Mouse (Mus musculus) liver, embryonic 16.5 days (tissue): ENCODE data around the gene Fgf18. TPM values are rescaled to one million over a fixed set of nuclear protein-coding genes. Genes with fewer than 3 reads are reported as not detected.

Experiments
- ATAC-seq: fragments of 200-750 bp; cut with Nextera tagmentation; 2 replicates; pipeline ENCODE4 v1.8.0; 2017; ENCODE audit warnings: low read depth, mild to moderate bottlenecking, moderate number of reproducible peaks, moderate library complexity
- H3K27ac ChIP-seq: fragments of 300-500 bp; sonication (generic); 2 replicates; pipeline ENCODE4 v1.5.1; 2014; ENCODE audit warnings: mild to moderate bottlenecking, low read length
- H3K27me3 ChIP-seq: fragments of 300-500 bp; sonication (generic); 2 replicates; pipeline ENCODE4 v1.6.1; 2014; ENCODE audit warnings: low read depth, low read length, mixed read lengths; ENCODE audit not compliant: control insufficient read depth, insufficient read depth
- H3K36me3 ChIP-seq: fragments of 300-500 bp; sonication (generic); 2 replicates; pipeline ENCODE4 v1.6.1; 2014; ENCODE audit warnings: mild to moderate bottlenecking; ENCODE audit not compliant: control insufficient read depth, insufficient read depth
- H3K4me1 ChIP-seq: fragments of 300-500 bp; sonication (generic); 2 replicates; pipeline ENCODE4 v1.6.1; 2014; ENCODE audit warnings: low read depth, low read length, mixed read lengths; ENCODE audit not compliant: control insufficient read depth
- H3K4me2 ChIP-seq: fragments of 300-500 bp; sonication (generic); 2 replicates; pipeline ENCODE4 v1.6.1; 2014; ENCODE audit warnings: low read depth, low read length, mixed read lengths
- H3K4me3 ChIP-seq: fragments of 300-500 bp; sonication (generic); 2 replicates; pipeline ENCODE4 v1.5.1; 2014; ENCODE audit warnings: low read depth, mild to moderate bottlenecking, low read length
- H3K9ac ChIP-seq: fragments of 300-500 bp; sonication (generic); 2 replicates; pipeline ENCODE4 v1.6.1; 2014; ENCODE audit warnings: low read depth, low read length
- H3K9me3 ChIP-seq: fragments of 300-500 bp; sonication (generic); replicated peaks from 2 replicates; pipeline ENCODE4 v1.6.1; 2016; ENCODE audit warnings: low read length; ENCODE audit not compliant: control insufficient read depth
- WGBS: fragments of 180-500 bp; shearing (Covaris S2); extraction: QIAGEN DNeasy Blood & Tissue Kit; methylation state at CpG from one replicate; pipeline ENCODE4 v1.1.7; 2014; ENCODE audit not compliant: insufficient replicate concordance; 5-methylcytosine and 5-hydroxymethylcytosine counted together
- polyA plus RNA-seq: library from polyadenylated mRNA; unstranded; fragments of >200 nt; fragmentation: Nextera tagmentation; extraction: Ambion mirVana; gene quantifications from 2 replicates; pipeline ENCODE4 v1.2.1, GENCODE M21; 2015

Fgf18 gene
- polyA plus RNA-seq, 1 experiment from 2014 or later = 0.15 TPM

DNA sequence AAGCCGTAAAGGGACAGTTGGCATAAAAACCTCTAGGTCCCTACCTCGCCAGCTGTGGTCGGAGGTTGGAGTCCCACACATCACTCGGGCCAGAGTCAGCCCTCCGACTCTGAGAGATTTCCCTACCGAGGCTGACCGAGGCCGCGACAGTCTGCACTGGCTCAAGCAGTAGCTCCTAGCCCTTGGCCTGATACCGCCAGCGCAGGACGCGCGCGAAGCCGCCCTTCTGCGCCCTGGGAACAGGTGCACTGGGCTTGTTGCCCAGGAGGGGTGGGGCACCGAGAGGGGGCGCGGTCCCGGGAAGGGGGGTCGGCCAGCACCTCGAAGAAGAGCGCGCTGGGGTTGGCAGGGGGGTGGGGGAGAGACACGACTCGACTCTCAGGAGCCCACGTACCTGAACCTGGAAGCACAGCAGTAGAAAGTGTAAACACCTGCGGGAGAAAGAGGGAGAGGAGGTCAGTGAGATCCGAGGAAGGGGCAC, 509 bp downstream of the Fgf18 start:
- peaks cover 12% of the 10 kb centered on the region for H3K4me1 ChIP-seq
- ATAC-seq = no peak
- peaks cover 64% of the 10 kb centered on the region for H3K27me3 ChIP-seq
- no peaks in the 10 kb centered on the region for H3K9me3 ChIP-seq
- peak overlapping the region; percentile 40 for H3K4me3 ChIP-seq
- peak overlapping the region; percentile 61 for H3K4me2 ChIP-seq
- peaks cover 16% of the 10 kb centered on the region for H3K36me3 ChIP-seq
- WGBS = 4% methylated on average over 30 of the region's 30 CpGs
- H3K27ac ChIP-seq = no peak overlapping the region
- H3K9ac ChIP-seq = no peak overlapping the region

GRCm38 (mm10) chr11:33146143-33146497, 1.1 kb downstream of the Fgf18 start:
- WGBS = 15% methylated on average over 9 of the region's 9 CpGs
- Histone ChIP-seq H3K27ac (no peak overlapping the region), H3K9me3 (no peaks in the 10 kb centered on the region), H3K4me3 (no peak overlapping the region), H3K9ac (no peak overlapping the region), H3K36me3 (peaks cover 10% of the 10 kb centered on the region), H3K27me3 (peaks cover 64% of the 10 kb centered on the region), H3K4me1 (peaks cover 12% of the 10 kb centered on the region), H3K4me2 (no peak overlapping the region)
- no peak for ATAC-seq

DNA sequence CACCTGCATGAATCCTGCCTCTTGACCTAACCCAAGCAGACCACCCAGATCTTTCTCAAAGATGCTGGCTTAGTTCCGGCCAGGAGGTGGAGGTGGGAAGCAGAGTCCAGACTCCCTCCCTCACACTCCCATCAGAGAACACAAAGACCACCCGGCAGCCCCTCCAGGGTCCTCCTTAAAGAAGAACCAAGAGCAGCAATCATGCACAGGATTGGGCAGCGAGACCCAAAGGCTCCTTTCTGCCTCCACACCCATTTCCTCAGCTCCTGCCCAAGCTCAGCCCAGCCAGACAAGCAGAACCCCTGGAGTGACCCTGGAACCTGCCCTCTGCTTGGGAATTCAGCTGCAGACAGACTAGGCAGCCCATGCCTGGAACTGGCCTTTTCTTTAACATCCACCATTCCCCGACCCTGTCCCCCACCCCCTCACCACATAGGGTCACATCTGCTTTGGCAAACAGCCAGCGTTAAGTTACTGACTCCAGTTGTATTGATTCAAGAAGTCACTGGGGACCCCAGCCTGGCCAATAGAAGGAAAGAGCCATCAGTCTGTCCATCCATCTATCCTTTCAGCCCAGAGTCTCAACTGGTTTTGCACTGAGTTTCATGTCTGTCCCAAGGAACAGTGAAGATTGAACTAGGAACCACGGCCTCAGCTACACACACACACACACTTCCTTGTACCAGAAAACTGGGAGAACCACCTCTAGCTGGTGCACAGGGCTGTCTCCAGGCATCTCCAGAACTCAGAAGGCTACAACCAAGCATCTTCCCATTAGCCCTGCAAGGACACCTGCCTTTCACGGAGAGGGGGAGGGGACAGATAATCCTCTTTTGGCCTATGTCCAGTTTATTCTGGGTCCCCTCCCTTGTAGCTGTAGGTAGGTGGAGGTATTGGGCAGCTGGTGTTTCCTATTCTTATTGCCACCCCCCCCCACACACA, 1.7 kb downstream of the Fgf18 start:
- Histone ChIP-seq H3K27ac (no peak overlapping the region), H3K36me3 (peaks cover 5% of the 10 kb centered on the region; the same call in 1 of the 2 replicates), H3K9me3 (no peaks in the 10 kb centered on the region), H3K4me2 (no peak overlapping the region), H3K9ac (no peak overlapping the region), H3K4me3 (no peak overlapping the region), H3K27me3 (peaks cover 64% of the 10 kb centered on the region), H3K4me1 (peaks cover 12% of the 10 kb centered on the region)
- WGBS = 29% methylated on average over 7 of the region's 7 CpGs
- no peak for ATAC-seq

DNA sequence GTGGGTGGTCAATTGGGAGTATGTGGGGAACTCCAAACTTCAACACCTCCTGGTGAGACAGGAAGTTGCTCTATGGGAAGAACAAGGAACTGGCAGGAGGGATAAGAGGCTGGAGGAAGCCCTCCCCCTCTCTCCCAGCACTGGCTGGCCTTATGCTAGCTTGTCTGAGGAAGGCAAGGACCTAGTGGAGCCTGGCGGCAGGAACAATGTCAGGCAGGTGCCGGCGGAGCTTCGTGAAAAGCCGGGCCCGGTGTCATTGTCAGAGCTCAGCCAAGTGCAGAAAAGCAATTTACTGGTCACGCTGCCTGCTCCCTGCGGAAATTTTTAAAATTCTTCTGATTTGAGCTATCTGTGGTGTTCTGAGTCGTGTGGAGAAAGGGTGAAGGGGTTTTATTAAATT, 3.3 kb downstream of the Fgf18 start:
- no peak overlapping the region for H3K27ac ChIP-seq
- ATAC-seq = no peak
- H3K9me3 ChIP-seq = no peaks in the 10 kb centered on the region
- H3K4me3 ChIP-seq = no peak overlapping the region
- H3K4me1 ChIP-seq = peaks cover 12% of the 10 kb centered on the region
- H3K9ac ChIP-seq = no peak overlapping the region
- H3K4me2 ChIP-seq = no peak overlapping the region
- peaks cover 61% of the 10 kb centered on the region for H3K27me3 ChIP-seq
- WGBS = 26% methylated on average over 9 of the region's 9 CpGs
- H3K36me3 ChIP-seq = no peaks in the 10 kb centered on the region

DNA sequence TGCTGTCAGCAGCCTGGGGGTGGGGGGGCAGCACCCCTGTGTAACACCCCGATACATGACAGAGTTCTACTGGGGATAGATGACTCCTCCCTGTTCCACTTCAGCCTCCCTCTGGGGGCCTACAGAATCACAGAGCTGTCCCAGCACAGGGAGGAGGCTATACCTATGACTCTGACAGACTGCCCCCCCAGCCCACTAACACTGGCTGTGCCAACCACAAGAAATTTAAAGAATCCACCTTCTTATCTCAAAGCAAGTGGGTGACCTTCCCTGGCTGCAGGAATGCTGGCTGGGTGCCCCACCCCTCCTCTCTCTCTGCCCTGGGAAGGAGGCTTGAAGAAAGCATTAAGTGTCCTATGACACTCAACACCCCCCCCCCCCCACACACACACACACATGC, 4.4 kb downstream of the Fgf18 start:
- no peak overlapping the region for H3K4me3 ChIP-seq
- no peak overlapping the region for H3K9ac ChIP-seq
- H3K4me1 ChIP-seq = peaks cover 8% of the 10 kb centered on the region
- no peak for ATAC-seq
- no peak overlapping the region for H3K4me2 ChIP-seq
- H3K27me3 ChIP-seq = peaks cover 51% of the 10 kb centered on the region
- H3K36me3 ChIP-seq = no peaks in the 10 kb centered on the region
- H3K27ac ChIP-seq = no peak overlapping the region
- 65% methylated on average over 1 of the region's 1 CpGs for WGBS
- H3K9me3 ChIP-seq = no peaks in the 10 kb centered on the region

- Histone ChIP-seq H3K27ac (no peak overlapping the region), H3K4me3 (no peak overlapping the region), H3K4me2 (no peak overlapping the region), H3K4me1 (no peaks in the 10 kb centered on the region), H3K36me3 (no peaks in the 10 kb centered on the region), H3K9ac (no peak overlapping the region), H3K9me3 (no peaks in the 10 kb centered on the region), H3K27me3 (peaks cover 24% of the 10 kb centered on the region)
- no peak for ATAC-seq
- 71% methylated on average over 5 of the region's 5 CpGs for WGBS
Observed at GRCm38 (mm10) chr11:33140111-33140460, 7.1 kb downstream of the Fgf18 start.

DNA sequence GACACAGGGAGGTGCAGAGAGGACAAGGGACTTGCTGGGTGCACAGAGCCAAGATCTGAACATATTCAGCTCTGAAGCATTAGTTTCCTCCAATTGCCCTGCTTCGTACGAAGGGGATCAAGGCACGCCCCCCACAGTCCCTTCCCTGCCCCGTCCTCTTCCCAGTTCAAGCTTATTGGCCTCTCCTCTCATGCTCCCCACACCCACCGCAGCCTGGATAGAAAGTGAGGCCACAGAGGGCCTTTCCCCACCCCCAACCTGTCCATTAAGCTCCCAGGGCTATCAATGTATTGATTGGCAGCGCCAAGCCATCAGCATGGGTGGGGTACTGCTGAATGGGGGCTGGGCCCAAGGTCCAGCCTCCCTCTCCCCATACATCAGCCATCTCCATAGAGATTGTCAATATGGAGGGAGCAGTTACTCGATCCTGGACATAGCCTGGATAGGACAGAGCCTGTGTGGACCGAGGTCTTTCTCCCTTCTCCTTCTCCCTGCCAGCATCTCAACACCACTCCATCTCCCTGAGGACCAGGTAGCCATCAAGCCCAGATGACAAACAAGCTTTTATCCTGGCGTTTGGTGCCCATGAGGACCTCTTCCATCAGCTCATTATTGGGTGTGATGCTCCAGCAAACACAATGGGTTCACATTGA, 7.6 kb downstream of the Fgf18 start:
- H3K36me3 ChIP-seq = no peaks in the 10 kb centered on the region
- no peaks in the 10 kb centered on the region for H3K9me3 ChIP-seq
- no peak overlapping the region for H3K4me2 ChIP-seq
- H3K9ac ChIP-seq = no peak overlapping the region
- WGBS = 45% methylated on average over 8 of the region's 9 CpGs
- peaks cover 19% of the 10 kb centered on the region for H3K27me3 ChIP-seq
- no peak overlapping the region for H3K4me3 ChIP-seq
- no peak for ATAC-seq
- no peak overlapping the region for H3K27ac ChIP-seq
- H3K4me1 ChIP-seq = no peaks in the 10 kb centered on the region

DNA sequence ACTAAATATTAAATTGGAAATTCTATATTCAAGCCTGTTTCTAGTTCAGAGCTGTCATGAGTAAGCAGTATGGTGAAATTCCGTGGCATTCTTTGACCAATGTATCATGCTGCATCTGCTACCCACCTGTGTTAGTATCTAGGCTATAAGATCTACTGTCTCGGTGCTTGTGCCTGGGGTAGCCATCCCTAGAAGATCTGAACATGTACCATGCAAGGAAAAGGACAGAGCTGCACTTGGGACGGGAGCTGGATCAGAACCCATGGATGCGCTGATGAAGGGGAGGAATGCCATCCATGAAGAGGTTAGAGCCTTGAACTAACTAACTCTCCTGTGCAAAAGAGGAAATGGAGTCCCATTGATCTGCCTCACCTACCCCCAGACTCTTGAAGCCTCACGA, 8.5 kb downstream of the Fgf18 start:
- H3K4me3 ChIP-seq = no peak overlapping the region
- no peak for ATAC-seq
- H3K4me2 ChIP-seq = no peak overlapping the region
- no peaks in the 10 kb centered on the region for H3K9me3 ChIP-seq
- H3K4me1 ChIP-seq = no peaks in the 10 kb centered on the region
- H3K9ac ChIP-seq = no peak overlapping the region
- 57% methylated on average over 5 of the region's 5 CpGs for WGBS
- H3K27ac ChIP-seq = no peak overlapping the region
- H3K27me3 ChIP-seq = peaks cover 12% of the 10 kb centered on the region
- no peaks in the 10 kb centered on the region for H3K36me3 ChIP-seq

- no peaks in the 10 kb centered on the region for H3K4me1 ChIP-seq
- no peak for ATAC-seq
- no peak overlapping the region for H3K4me2 ChIP-seq
- H3K4me3 ChIP-seq = no peak overlapping the region
- no peaks in the 10 kb centered on the region for H3K36me3 ChIP-seq
- 67% methylated on average over 8 of the region's 8 CpGs for WGBS
- H3K27me3 ChIP-seq = no peaks in the 10 kb centered on the region
- no peak overlapping the region for H3K27ac ChIP-seq
- H3K9ac ChIP-seq = no peak overlapping the region
- no peaks in the 10 kb centered on the region for H3K9me3 ChIP-seq
Observed at GRCm38 (mm10) chr11:33134391-33134986, 12.7 kb downstream of the Fgf18 start.
